Mouse (Mus musculus): ENCODE data around the gene Atf7ip.

- TF ChIP-seq CTCF (conservative IDR thresholded peaks at IDR 0.05; ENCODE audit: low read length) (no peak), POU5F1 (IDR thresholded peaks at IDR 0.05; ENCODE audit: borderline replicate concordance, low read length) (no peak), NANOG (IDR thresholded peaks at IDR 0.05; ENCODE audit: borderline replicate concordance, low read length) (no peak)
These were observed 19.0 kb upstream of the Atf7ip start for GRCm38 (mm10) chr6:136486801-136487553.
